Mouse (Mus musculus): ENCODE data around the gene Eef1akmt3. TPM values are rescaled to one million over a fixed set of nuclear protein-coding genes. Genes with fewer than 3 reads are reported as not detected.

The Eef1akmt3 gene
- polyA plus RNA-seq (2015; fragmentation: Nextera tagmentation; extraction: Ambion mirVana): 0.11 and 0.18 TPM in 2 replicates

DNA sequence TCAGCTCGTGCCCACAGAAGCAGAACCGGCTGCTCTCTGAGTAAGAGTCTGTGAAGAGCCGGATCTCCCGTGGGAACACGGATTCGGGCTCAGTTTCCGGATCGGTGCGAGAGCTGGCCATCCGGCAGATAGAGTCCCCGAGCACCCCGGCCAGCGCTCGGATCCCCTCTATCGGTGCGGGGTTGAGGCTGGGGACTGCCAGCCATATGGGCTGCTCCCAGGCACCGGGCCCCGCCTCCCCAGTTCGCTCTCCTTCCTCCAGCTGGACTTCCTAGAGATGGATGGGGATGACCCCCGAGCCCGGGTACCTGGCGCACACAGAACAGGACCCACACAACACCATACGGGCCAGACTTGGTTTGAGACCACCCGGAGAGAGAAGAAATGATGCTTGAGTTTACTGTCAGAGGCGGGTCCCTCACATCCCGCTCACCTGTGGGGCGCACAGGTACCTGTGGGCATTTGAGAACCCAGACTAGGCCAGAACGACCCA is at the start of gene Eef1akmt3, which contains the start of gene Mettl1:
TSS of gene Eef1akmt3 (minus strand) at position 240 of the 493 bp plus-strand sequence.
TSS of gene Mettl1 (plus strand) at position 141 of the 493 bp plus-strand sequence.
- H3K27ac ChIP-seq: no peak within 1 kb of the TSS; the same call in 1 of the 2 replicates

DNA sequence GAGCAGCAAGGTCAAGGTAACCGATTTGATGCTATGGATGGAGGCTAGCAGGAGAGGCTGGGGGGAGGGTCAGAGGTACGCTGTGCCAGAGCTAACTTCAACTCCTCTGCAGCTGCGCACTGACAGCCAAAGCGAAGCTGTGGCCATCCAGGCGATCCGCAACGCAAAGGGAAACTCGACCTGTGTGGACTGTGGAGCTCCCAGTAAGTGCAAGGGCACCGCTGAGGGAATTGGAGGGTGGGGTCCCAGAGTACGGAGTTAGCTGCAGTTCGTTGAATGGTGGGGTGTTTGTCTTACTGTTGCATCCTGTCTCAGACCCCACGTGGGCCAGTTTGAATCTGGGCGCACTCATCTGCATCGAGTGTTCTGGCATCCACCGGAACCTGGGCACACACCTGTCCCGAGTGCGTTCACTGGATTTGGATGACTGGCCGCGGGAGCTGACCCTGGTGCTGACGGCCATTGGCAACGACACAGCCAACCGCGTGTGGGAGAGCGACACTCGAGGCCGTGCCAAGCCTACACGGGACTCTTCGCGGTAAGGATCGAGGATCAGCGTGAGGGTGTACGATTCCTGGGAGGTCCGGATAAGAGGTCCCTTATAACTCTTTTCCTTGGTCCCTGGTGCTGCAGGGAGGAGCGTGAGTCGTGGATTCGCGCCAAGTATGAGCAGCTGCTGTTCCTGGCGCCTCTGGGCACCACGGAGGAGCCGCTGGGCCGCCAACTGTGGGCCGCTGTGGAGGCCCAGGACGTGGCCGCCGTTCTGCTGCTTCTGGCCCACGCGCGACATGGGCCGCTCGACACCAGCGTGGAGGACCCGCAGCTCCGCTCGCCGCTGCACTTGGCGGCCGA is 49.5 kb upstream of the Eef1akmt3 start:
- Histone ChIP-seq H3K4me2 (replicated peaks) (peak overlapping the region; percentile 46), H3K4me1 (replicated peaks) (peaks cover 31% of the 10 kb centered on the region), H3K9me3 (no peaks in the 10 kb centered on the region), H3K27ac (no peak overlapping the region), H3K4me3 (replicated peaks) (peak overlapping the region; percentile 22), H3K27me3 (peaks cover 66% of the 10 kb centered on the region), H3K36me3 (peaks cover 75% of the 10 kb centered on the region), H3K9ac (replicated peaks) (peak overlapping the region; percentile 48)
- 10% methylated on average over 57 of the region's 57 CpGs for WGBS
- peak; percentile 5; the same call in 1 of the 2 replicates for ATAC-seq

More for the DNA sequence above, at the start of gene Eef1akmt3, which contains the start of gene Mettl1:
- ATAC-seq: peak; percentile 84
- Histone ChIP-seq H3K27me3 (peaks cover 10% of the 10 kb centered on the region), H3K4me3 (replicated peaks) (peak within 1 kb of the TSS; percentile 79), H3K36me3 (peaks cover 9% of the 10 kb centered on the region), H3K4me2 (replicated peaks) (peak within 1 kb of the TSS; percentile 92), H3K4me1 (replicated peaks) (peaks cover 16% of the 10 kb centered on the region), H3K9me3 (no peaks in the 10 kb centered on the region), H3K9ac (replicated peaks) (peak within 1 kb of the TSS; percentile 73)
- WGBS: 1% methylated on average over 28 of the region's 28 CpGs

DNA sequence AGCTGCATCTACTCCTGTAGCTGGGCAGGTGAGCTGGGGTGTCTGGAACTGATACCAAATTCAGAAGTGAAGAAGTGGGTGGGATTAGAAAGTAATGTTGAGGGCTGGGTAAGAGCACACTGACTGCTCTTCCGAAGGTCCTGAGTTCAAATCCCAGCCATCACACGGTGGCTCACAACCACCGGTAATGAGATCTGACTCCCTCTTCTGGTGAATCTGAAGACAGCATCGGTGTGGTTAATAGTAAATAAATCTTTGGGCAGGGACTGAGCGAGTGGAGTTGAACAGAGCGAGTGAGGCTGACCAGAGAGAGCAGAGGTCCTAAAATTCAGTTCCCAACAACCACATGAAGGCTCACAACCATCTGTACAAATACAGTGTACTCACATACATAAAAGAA is 44.3 kb upstream of the Eef1akmt3 start:
- H3K36me3 ChIP-seq: peaks cover 68% of the 10 kb centered on the region
- no peaks in the 10 kb centered on the region for H3K9me3 ChIP-seq
- ATAC-seq: no peak
- H3K4me3 ChIP-seq (replicated peaks): no peak overlapping the region
- H3K27me3 ChIP-seq: peaks cover 59% of the 10 kb centered on the region
- H3K27ac ChIP-seq: no peak overlapping the region
- peaks cover 32% of the 10 kb centered on the region for H3K4me1 ChIP-seq (replicated peaks)
- WGBS: 70% methylated on average over 6 of the region's 6 CpGs
- no peak overlapping the region for H3K9ac ChIP-seq (replicated peaks)
- H3K4me2 ChIP-seq (replicated peaks): no peak overlapping the region

DNA sequence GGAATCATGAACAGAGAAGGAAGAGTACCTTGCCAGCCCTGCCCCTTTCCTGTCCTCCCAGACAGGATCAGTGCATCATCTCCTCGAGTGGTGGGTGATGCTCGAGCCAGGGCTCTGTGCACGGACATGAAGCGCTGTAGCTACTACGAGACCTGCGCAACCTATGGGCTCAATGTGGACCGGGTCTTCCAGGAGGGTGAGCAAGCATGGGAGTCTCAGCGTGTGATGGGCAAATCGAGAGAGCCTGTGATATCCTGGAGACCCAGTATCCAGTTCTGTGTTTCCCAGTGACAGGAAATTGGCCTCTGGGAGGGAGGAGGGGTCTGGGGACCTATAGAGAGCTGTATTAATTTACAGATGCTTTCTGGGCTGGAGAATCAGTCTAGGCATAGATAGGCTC is 43.7 kb upstream of the Eef1akmt3 start:
- 87% methylated on average over 9 of the region's 9 CpGs for WGBS
- no peak overlapping the region for H3K27ac ChIP-seq
- H3K4me2 ChIP-seq (replicated peaks): no peak overlapping the region
- H3K27me3 ChIP-seq: peaks cover 59% of the 10 kb centered on the region
- H3K36me3 ChIP-seq: peaks cover 62% of the 10 kb centered on the region
- peaks cover 34% of the 10 kb centered on the region for H3K4me1 ChIP-seq (replicated peaks)
- ATAC-seq: no peak
- no peak overlapping the region for H3K4me3 ChIP-seq (replicated peaks)
- H3K9ac ChIP-seq (replicated peaks): no peak overlapping the region
- H3K9me3 ChIP-seq: no peaks in the 10 kb centered on the region

DNA sequence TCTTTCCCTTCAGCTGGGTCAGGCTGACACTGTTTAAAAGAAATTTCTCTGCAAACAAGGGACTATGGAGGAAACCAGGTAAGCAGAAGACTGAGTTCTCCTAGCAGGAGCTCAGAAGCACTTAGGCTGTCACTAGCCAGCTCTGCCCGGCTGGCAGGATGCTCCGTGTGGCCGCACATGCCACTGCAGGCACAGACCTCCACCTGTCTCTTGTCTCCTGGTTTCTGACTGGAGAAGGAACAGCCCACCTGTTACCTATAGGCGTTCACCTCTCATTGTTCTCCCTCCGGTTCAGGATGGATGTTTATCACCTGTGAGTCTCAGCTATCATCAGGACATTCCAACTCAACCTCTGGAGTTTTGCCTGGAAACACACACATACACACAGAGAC is 42.6 kb upstream of the Eef1akmt3 start:
- H3K27ac ChIP-seq: no peak overlapping the region
- peaks cover 51% of the 10 kb centered on the region for H3K27me3 ChIP-seq
- 72% methylated on average over 5 of the region's 5 CpGs for WGBS
- H3K9ac ChIP-seq (replicated peaks): no peak overlapping the region
- no peak for ATAC-seq
- H3K4me3 ChIP-seq (replicated peaks): no peak overlapping the region
- H3K4me2 ChIP-seq (replicated peaks): no peak overlapping the region
- H3K9me3 ChIP-seq: no peaks in the 10 kb centered on the region
- H3K36me3 ChIP-seq: peaks cover 51% of the 10 kb centered on the region
- peaks cover 40% of the 10 kb centered on the region for H3K4me1 ChIP-seq (replicated peaks)

DNA sequence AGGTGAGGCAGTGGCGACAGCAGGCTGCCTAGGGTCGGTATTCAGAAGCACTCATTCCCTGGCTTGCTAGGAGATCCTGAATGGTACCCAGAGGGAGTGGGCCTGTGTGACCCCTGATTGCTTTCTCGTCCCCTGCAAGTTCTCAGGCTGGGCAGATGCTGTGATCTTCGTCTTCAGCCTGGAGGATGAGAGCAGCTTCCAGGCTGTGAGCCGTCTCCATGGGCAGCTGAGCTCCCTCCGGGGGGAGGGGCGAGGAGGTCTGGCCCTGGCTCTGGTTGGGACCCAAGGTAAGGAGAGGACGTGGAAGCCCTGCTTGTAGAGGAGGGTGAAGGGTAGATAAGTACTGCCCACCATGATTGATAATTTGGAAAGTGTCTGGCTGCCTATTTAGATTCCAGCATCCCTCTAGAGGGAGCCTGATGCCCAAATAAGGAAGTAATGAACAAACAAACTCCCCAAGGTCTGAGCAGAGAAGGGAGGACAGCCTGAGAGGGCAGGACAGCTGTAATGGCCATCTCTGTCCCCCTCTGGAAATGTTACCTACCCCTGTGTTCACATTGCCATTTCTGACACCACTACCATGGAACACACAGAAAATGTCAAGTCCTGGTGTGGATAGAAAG is 42.1 kb upstream of the Eef1akmt3 start:
- WGBS: 24% methylated on average over 8 of the region's 8 CpGs
- peaks cover 42% of the 10 kb centered on the region for H3K4me1 ChIP-seq (replicated peaks)
- ATAC-seq: no peak
- peaks cover 46% of the 10 kb centered on the region for H3K27me3 ChIP-seq
- no peak overlapping the region for H3K4me2 ChIP-seq (replicated peaks)
- peaks cover 50% of the 10 kb centered on the region for H3K36me3 ChIP-seq
- no peak overlapping the region for H3K9ac ChIP-seq (replicated peaks)
- H3K27ac ChIP-seq: no peak overlapping the region
- H3K9me3 ChIP-seq: no peaks in the 10 kb centered on the region
- H3K4me3 ChIP-seq (replicated peaks): no peak overlapping the region

DNA sequence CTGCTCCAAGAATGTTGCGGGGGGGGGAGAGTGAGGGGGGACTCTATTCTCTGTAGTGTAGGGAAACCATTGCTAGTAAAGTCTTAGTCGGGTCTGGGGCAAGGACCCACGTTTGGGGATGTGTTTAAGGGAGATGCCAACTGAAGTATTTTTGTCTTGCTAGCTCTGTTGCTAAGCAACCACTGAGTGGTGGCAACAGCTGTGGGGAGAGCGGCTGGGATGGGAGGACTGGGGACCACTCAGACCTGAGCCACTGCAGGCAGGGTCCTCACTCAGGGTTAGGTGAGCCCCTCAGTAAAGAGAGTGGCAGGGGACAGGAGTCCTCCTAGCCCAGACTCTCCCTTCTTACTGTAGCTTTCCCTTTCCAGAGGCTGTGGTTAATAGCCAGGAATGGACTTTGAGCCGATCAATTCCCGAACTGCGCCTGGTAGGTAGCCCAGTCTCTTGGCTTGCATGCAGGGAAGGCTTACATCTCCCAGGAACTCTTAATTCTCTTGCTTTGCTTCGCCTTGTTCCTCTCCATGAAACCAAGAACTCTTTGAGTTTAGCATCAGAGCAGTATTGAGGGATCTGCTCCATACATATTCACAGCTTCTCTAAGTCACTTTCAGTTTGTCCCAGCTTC is 40.8 kb upstream of the Eef1akmt3 start:
- WGBS: 31% methylated on average over 8 of the region's 8 CpGs
- H3K27ac ChIP-seq: no peak overlapping the region
- H3K4me1 ChIP-seq (replicated peaks): peaks cover 55% of the 10 kb centered on the region
- peak overlapping the region; percentile 72 for H3K4me3 ChIP-seq (replicated peaks)
- H3K9me3 ChIP-seq: no peaks in the 10 kb centered on the region
- peak overlapping the region; percentile 95 for H3K9ac ChIP-seq (replicated peaks)
- peak; percentile 19 for ATAC-seq
- peak overlapping the region; percentile 93 for H3K4me2 ChIP-seq (replicated peaks)
- H3K27me3 ChIP-seq: peaks cover 33% of the 10 kb centered on the region
- peaks cover 37% of the 10 kb centered on the region for H3K36me3 ChIP-seq

DNA sequence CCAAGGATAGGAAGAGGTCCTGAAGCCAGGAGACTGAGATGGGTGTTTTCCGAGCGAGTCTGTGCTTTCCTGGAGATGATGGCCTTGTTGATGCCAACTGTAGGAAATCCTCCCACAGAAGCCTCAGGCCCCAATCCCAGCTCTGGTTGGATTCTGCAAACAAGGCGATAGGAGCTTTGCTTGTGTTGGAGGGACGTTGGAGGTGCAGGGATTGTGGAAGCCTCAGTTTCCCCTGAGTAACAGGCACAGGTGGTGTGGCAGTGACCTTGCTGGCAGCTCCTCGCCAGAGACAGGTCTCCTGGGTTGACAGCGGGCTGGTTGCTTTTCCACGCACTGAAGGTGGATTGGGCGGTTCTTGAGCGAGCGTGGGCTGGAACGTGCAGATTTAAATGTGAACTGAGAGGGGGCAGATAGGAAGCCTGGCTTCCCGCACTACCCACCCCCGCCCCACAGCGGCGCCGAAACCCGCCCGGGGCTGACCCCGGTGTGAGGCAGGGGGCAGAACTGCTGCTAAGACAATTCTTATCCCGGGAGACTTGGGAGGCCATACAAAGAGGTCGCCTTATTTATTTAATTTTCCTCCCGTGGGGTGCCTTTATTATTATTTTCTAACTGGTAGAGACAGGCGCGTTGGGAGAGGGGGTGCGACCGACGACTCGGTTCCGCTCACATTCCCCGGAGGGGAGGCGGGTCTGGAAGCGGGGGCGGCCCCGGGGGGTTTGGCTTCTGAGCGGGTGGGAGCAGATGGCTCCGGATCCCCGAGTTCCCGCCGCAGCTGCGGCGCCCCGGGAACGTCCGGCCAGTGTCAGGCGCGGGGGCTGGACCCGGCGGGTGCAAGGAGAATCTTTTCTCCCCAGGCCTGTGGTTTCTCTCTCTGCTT is 39.8 kb upstream of the Eef1akmt3 start:
- Histone ChIP-seq H3K9me3 (no peaks in the 10 kb centered on the region), H3K27me3 (peaks cover 31% of the 10 kb centered on the region), H3K27ac (peak overlapping the region; percentile 21; the same call in 1 of the 2 replicates), H3K4me1 (replicated peaks) (peaks cover 64% of the 10 kb centered on the region), H3K4me2 (replicated peaks) (peak overlapping the region; percentile 93), H3K9ac (replicated peaks) (peak overlapping the region; percentile 95), H3K36me3 (peaks cover 27% of the 10 kb centered on the region), H3K4me3 (replicated peaks) (peak overlapping the region; percentile 72)
- 2% methylated on average over 48 of the region's 48 CpGs for WGBS
- ATAC-seq: no peak

DNA sequence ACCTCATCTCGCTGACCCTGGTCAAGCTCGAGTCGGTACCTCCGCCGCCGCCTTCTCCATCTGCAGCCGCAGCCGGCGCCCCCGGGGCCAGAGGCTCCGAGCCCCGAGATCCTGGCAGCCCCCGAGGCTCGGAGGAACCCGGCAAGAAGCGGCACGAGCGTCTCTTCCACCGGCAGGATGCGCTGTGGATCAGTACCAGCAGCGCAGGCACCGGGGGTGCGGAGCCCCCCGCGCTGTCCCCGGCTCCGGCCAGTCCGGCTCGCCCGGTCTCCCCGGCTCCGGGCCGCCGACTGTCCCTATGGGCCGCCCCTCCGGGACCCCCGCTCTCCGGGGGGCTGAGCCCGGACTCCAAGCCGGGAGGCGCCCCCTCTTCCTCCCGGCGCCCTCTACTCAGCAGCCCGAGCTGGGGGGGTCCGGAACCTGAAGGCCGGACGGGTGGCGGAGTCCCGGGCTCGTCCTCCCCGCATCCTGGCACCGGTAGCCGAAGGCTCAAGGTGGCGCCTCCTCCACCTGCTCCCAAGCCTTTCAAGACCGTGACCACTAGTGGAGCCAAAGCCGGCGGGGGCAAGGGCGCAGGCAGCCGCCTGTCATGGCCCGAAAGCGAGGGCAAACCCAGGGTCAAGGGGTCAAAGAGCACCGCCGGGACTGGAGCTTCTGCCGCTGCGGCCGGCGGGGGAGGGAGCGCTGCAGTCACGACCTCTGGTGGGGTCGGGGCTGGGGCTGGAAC is 38.5 kb upstream of the Eef1akmt3 start:
- Histone ChIP-seq H3K4me1 (replicated peaks) (peaks cover 65% of the 10 kb centered on the region), H3K4me2 (replicated peaks) (peak overlapping the region; percentile 93), H3K4me3 (replicated peaks) (peak overlapping the region; percentile 72), H3K27me3 (peaks cover 39% of the 10 kb centered on the region), H3K9ac (replicated peaks) (peak overlapping the region; percentile 95), H3K9me3 (no peaks in the 10 kb centered on the region), H3K36me3 (peaks cover 17% of the 10 kb centered on the region), H3K27ac (peak overlapping the region; percentile 93)
- WGBS: 1% methylated on average over 70 of the region's 70 CpGs
- ATAC-seq: no peak

DNA sequence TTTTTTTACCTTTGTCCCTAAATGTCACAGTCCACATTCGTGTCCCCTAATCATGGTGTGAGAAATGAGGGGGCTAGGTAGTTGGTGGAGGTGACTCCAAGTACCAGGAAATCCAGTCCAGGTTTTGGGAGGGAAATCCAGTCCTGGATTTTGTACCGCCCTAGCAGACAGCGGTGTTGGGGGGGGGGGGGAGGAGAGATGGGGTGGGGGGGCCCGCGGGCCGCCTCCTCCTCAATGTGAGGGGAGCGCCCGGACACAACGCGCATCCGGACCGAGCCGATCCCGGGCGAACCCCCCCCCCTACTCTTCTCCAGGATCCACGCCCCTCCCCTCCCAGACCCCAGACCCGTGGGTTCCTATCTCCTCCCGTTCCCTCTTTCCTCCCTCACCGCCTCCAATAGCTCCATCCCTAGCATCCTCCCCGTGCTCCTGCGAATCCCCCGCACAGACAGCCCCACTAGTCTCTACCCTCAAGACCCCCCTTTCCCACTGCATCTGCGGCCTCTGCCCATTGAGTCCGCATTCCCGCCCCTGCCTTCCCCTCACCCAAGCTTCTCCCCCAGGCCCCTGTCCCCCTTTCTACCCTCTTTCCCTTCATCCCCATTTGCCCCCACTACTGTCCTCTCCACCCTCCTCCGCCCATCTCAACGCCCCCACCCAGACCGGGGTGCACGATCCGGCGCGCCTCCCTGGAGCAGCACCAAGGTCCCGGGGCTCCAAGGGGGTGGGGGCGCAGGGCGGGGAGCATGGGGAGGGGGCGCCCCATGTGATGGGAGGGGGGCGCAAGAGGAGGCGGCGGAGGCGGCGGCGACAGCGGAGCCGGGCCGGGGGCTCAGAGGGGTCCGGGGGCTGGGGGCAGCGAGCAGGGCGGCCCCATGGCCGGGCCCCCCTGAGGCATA is 37.6 kb upstream of the Eef1akmt3 start:
- WGBS: 0% methylated on average over 31 of the region's 49 CpGs
- Histone ChIP-seq H3K4me1 (replicated peaks) (peaks cover 65% of the 10 kb centered on the region), H3K4me2 (replicated peaks) (peak overlapping the region; percentile 93), H3K4me3 (replicated peaks) (peak overlapping the region; percentile 72), H3K27ac (peak overlapping the region; percentile 93), H3K9me3 (no peaks in the 10 kb centered on the region), H3K27me3 (peaks cover 37% of the 10 kb centered on the region), H3K9ac (replicated peaks) (peak overlapping the region; percentile 95), H3K36me3 (peaks cover 8% of the 10 kb centered on the region)
- peak; percentile 74 for ATAC-seq
